Mouse (Mus musculus): Measurements from ENCODE around the gene Dusp15. TPM values are rescaled to one million over a fixed set of nuclear protein-coding genes. Genes with fewer than 3 reads are reported as not detected.

The Dusp15 gene
- polyA plus RNA-seq, 2 experiments from 2014 or later = not detected

DNA sequence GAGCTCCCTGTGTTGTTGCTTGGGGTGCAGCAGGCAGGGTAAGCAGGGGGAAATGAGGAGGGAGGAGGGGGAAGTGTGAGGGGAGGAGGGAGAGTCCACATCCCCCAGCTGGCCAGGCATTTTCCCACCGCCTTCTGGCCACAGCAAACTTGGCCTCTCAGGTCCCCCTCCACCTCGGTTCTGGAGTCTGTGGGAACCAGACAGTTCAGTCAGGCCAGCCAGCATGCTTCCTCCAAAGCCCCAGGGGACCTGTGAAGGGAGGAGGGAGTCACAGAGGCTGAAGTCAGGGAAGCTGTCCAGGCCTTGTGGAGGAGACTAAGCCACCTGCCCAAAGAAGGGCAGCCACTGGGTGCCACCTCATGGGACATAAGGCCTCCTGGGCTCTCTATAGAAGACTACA lies 21.2 kb downstream of the Dusp15 start:
- no peak for ATAC-seq

DNA sequence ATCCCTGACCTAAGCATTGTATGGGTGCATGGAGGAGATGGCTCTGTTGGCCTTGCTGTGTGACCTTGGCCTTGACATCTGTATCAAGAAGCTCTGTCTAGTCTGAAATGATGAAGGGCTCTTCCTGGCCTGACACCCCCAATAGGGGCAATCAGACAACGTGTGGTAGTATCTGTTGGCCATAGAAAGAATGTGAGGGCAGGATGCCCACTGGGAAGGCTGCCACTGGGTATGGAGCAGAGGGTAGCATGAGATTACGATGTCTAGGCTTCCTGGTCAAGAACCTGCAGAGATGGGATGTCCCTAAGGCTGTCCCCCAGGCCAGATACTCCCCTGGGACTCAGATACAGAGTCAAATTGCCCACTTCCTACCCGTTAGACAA lies 22.5 kb downstream of the Dusp15 start:
- ATAC-seq = no peak

DNA sequence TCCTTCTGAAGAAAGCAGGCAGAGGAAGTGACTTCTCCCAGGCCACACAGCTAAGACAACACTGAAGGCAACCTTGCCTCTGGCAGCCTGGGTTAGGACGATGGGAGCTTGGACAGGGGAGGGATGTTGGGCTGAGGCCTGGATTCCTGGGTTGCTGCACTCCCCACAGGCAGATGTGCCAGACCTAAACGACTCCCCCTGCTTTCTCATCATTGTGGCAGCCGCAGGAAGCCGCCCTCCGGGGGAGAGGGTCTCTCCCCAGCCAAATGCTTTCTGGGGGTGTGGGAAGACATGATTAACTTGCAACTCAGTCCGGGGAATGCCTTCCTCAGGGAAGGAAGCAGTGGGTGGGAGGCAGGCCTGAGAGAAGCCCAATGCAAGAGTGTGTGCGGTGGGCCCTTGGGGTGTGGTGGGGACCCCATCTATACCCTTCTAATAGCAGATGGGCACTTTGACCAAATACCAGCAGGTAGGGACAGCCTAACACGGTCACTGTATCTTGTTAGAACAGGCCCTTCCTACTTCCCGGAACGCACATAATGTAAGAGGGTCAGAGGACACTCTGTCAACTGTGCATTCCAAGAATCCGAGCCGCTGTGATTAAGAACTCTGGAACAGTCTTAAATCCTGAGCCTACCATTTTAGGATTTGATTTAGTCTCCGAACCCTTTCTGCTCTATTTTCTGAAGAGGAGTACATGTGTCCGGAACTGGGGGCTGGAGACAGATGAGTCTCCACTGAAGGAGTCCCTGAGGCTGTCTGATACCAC lies 23.1 kb downstream of the Dusp15 start:
- no peak for ATAC-seq

DNA sequence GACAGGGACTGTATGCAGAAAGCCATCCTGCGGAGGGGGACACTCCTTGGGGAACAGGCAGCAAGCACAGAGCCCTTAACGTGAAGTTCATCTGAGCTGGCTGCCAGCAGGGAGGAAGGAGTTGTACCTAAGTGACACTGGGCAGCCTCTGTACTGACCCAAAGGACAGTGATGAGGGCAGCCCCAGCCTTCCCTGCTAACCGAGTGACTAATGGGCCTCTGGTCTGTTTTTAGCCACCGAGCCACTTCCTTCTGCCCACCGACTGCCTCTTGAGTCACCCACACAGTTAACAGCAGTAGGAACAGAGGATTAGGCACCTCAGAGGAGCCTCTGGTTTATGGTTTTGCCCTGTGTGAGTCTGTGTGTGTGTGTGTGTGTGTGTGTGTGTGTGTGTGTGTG lies 24.1 kb downstream of the Dusp15 start:
- no peak for ATAC-seq

DNA sequence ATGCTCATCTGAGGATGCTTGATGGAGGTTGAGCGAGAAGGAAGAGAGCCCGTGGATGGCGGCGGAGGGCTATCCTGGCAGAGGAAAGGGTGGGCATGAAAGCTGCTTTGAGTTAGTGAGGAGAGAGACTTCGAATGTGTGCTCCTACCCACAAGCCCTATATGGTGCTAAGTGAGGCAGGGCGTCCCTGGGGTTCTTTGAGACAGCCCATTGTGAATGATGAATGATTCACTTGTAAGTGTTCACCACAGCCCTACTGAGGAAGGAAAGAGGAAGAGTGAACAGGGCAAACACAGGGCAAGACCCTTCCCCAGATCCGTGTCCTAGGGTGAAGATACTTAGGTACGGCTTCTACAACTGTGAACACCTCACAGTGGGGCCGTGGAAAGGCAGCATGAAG lies 24.6 kb downstream of the Dusp15 start:
- ATAC-seq = no peak

DNA sequence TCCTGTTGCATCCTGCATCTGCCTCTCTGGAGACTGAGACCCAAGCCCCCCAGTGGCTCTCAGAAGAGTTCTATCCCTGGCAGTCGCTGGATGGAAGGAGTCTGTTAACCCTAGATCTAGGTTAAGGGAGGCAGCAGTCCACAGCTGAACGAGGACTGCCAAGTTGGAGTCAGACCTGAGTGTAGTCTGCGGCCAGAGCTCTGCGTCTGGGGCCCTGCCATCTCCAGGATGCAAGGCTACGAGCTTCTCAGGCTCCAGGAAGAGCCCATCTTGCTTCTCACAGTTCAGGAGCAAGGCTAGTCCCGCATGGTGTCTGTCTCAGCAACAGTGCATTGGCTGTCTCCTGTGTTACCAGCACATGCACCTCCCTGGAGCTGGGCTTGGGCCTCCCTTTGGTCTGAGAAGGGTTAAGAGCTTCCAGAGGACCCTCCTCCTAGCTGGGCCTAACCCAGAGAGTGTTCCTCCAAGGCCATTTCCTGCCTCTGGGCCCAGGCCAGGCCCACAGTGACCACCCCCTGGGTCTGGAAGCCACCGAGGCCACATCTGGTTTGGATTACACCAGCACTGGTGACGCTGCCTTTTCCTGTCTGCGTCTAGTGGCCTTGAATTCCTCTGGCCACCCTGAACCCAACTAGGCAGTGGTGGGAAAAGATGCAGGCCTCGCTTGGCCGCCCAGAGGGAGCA lies 26.2 kb downstream of the Dusp15 start:
- no peak for ATAC-seq

DNA sequence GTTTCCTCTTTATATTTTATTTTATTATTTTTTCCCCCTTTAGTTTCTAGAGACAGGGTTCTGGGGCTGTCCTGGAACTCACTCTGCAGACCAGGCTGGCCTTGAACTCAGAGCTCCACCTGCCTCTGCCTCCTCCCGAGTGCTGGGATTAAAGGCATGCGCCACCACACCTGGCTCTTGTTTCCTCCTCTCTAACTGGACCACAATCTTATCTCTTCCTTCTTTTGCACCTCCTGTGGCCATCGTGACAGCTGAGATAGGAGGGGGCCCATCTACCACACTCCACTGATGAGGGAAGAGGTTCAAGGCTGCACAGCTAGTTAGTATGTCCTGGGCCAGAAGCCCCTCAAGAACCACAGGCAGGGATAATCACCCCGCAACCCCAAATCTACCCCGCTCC lies 27.0 kb downstream of the Dusp15 start:
- no peak for ATAC-seq

DNA sequence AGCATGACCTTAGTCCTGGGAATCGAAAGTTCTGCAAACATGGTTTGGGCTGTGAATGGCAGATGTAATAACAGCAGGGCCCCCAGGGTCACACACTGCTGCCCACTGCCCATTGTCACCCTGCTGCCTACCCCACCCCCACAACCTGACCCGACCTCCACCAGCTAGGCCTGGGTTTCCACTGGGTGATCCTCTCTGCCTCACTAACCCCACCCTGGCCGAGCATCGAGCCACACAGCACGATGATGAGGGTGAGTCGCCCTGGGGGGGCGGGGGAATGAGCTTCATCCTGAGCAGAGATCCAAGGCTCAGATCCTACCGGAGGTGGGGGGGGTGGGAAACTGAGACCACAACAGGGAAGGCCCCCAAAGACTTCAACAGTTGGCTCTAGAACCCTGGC lies 27.4 kb downstream of the Dusp15 start:
- ATAC-seq = no peak

DNA sequence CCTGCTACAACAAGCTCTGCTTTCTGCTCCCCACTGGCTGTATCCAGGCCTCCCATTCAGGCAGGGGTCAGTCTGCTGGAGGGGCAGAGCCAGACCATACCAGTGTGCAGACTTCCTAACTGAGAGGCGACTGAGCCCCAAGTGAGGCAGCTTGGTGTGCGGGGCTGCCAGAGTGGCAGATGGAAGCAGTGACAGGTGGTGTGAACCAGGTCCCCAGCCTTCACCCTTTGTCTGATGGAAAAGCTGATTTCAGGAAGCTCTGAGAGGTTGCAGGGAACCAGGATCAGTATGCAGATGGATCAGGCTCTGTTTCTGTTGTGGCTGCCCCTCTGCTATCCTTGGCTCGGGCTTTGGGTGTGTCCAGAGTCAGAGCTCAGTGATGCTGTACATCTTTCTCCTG lies 27.9 kb downstream of the Dusp15 start:
- ATAC-seq = no peak

DNA sequence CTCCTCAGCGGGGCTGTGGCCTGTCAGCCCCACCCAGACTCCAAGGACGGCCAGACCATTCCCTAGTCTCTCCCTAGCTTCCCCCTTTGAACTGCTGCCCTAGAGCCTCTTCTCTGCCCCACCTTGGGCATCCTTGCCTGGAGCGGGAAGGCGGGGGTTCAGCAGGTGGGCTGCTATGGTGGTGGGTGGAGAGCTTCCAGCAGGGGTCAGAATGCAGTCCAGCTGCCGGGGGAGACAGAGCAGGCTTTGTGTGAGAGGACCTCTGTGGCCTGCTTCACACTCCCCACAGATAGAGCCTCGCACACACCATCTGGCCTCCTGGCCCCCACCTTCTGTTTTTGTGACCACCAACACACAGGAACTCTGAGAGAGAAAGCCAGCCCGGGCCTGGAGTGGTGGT lies 29.1 kb downstream of the Dusp15 start:
- no peak for ATAC-seq

DNA sequence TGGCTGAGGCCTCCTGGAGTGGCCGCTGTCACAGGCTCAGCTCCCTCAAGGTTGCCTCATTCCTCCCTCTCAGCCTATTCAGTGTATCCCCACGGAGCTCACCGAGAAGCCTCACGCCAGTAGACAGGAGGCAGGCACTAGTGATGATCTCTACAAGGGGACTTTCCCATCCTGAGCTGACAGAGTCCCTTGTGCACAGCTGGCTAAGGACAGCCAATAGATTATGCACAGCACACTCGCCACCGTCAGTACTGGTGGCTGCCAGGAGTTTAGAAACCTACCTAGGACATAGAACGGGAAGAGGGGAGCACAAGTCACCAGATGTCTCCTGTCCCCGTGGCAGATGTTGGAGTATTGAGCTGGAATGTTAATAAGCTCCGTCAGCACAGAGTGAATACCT lies 33.8 kb downstream of the Dusp15 start:
- ATAC-seq = no peak

DNA sequence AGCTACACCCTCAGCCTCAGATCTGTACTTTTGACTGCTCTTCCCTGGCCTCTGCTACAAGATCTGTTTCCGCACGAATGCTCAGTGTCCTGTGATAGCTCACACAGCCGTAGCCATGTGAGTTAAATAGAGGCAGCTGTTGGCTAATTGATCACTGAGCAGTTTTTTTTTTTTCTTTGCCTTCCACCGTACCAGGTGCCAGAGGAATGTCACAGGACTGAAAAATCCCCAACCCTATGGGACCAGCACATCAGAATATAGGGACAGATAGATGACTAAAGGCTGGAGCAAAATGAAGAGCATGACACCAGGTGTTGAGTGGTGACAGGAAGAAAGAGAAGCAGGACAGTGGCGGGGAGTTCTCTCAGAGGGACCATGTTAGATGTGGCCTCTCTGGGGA lies 35.4 kb downstream of the Dusp15 start:
- ATAC-seq = no peak

DNA sequence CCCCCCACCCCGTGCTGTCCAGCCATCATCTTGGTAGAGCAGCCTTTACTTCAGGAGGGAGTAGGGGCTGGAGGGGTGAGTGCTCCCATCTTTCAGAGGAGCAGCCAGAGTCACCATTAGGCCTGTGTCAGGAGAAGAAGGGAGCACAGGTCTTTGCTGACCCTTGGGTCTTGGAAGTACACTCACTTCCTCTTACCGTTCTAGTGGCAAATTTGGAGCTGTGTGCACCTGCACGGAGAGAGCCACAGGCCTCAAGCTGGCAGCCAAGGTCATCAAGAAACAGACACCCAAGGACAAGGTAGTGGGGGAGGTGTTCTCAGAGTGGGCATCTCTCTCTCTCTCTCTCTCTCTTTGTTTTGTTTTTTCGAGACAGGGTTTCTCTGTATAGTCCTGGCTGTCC lies 36.0 kb downstream of the Dusp15 start:
- ATAC-seq = no peak

DNA sequence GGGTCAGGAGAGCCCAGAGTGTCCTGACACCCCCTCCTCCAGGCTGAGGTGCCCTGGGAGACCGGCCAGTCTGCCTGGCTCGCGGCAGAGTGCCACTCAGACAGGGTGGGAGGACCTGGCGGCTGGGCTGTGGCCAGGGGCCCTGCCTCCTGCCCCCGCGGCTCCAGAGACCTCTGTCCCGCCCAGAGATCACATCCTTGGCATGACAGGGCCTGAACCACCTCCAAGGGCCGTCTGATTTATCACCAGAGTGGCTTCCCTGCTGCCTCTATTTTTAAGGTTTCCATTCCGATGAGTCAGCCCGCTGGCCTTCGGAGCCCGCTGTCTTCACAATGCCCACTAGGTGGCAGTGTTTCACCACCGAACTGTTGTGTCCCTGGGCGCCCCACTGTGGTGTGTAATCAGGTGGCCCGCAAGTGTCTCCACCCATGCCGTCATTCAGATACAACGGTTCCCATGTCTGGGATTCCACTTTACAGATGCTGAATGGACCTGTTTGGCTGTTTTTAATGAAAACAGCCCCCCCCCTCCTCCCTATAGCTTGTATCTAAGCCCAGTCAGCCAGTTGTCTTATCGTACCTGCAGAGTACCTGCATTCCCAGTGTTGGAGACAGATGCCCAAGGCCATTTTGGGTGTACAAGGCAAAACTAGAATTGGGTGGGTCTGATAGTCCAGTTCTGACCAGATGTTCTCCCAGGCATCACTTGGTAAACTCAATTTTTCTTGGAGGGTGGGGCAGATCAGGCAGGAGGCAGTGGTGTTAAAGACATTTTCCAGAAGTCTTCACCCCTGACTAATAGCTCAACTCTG lies 37.0 kb downstream of the Dusp15 start:
- peak; percentile 94 for ATAC-seq

DNA sequence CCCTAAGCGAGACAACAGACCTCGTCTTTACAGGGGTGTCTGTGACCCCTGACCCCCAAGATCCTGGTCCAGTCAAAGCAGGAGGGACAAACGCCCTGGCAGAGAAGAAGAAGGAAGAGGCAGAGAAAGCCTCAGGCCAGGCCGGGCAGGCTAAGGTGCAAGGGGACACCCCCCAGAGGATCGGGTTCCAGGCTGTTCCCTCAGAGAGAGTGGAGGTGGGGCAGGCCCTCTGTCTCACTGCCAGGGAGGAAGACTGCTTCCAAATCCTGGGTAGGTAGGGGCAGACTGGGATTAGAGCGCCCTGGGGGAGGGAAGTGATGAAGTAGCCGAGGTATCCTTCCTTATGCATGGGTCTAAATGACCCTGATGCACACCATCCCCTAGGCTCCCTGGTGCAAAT lies 38.0 kb downstream of the Dusp15 start:
- ATAC-seq = no peak

DNA sequence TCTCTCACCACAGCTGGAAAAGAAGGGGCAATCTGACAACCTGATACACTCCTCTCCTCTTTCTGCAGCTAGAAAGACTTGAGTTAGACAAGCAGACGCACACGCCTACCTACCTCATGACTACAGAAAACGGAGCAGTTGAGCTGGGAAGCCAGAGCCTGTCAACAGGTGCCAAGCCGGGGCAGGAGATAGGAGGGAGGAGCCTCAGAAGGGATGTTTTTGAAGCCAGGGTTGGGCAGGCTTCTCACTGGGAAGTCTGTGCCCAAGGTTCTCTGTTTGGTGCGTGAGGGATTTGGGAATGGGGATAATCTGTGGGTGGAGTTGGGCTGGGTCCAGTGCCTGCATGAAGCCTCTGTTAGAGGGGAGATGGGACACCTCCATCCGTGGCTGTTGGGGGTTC lies 40.1 kb downstream of the Dusp15 start:
- no peak for ATAC-seq

DNA sequence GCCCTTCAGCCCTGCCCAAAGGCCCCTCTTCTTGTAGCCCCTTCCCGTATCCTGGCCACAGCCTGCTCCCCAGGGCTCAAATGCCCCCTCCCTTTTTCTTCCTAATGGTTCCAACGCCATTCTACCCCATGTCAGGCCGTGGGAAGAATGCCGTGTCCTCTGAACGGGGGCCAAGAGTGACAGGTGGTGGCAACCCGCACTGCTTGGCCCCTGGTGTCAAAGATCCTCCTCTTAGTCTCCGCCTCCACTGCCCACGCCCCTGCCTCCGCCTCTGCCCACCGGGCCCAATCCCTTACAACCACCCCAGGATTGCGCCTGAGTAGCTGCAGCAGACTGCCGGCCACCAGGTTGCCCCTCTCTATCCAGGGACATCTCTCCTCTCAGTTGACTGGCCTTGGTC lies 40.5 kb downstream of the Dusp15 start, which contains the start of gene Mylk2:
Mylk2 (plus strand) TSS at position 322 of the 400 bp plus-strand sequence.
- ATAC-seq = no peak

DNA sequence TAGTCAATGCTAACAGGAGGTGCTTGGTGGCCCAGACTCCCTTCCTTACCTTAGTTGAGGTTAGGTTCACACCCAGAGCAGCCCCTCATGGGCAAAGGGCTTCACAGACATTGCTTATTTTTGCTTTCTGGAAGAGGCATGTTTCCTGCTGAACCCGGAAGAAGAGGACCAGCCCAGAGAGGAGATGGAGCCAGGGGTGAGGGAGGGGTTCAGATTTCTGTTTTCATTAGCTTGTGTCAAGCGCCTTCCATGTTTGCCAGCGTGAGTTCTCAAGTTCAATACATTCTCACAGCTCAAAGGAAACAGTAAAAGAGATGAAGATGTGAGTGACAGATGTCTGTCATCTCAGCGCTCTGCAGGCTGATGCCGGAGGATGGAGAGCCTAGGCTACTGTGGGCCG lies 41.6 kb downstream of the Dusp15 start:
- ATAC-seq = no peak

DNA sequence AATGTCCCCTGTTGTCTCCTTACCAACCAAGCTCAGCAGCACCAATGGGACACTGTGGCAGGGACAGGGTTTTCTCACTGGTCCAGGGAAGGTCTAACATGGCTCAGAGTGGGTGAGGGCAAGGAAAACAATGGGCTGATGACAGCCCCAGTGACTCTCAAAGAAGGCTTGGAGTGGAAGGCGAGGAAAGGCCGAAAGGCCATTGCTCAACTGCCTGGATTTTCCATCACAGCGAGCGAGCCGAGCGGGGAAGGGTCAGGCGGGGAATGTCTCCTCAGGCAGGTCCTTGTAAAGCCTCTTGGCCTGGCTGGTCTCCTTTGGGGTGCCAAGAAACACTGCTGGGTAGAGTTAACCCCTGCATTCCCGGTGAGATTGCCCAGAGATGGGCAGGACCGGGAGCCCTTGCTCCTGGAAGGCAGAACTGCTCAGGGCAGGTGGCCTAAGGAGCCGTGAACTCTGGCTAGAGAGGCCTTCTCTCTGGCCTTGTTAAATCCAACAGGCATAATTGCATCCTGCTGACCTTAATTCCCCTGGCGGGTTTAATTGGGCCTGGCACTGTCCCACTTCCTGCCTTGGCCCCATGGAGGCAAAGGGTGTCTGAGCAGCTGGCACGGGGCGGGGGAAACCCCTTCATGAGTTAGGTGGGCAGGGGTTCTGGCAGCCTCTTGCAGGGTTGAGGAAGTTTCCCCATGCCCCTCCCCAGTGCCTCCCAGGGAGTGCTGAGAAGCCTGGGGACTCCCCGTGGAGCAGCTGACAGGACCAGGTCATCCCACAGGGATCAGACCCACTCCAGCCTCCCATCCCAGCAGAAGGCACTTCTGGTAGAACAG lies 44.2 kb downstream of the Dusp15 start:
- no peak for ATAC-seq

DNA sequence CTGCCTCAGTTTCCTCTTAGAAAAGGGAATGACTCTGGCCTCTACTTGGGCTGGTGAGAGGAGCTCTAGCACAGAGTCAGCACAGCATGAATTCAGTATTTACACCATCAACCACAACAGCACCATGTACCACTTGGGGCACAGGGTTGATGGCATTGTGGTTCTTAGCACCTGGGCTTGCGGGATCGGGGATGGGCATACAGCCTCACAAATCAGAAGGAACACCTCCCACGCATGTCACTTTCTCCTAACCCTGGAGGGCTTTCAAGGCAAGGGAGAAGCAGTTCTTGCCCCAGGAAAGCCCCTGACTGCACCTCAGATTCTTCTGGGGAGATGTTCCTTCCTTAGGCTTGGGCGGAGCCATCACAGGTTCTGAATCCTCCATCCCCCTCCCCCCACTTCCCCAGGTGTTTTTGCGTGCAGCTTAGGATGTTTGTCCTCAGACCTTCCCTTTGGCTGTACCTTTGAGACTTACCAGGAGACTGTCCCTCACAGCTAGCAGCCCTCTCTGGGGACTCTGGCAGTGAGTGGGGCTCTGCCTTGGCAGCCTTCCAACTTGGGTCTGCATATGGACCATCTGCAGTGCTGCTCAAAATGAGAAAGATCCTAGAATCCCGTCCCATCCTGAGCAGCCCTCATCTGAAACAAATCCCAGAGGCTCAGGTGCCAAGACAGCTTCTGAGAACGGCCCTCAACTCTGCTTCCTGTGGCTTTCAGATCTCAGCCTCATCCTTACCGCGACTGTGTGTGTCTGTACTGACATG lies 45.0 kb downstream of the Dusp15 start:
- peak; percentile 33 for ATAC-seq

DNA sequence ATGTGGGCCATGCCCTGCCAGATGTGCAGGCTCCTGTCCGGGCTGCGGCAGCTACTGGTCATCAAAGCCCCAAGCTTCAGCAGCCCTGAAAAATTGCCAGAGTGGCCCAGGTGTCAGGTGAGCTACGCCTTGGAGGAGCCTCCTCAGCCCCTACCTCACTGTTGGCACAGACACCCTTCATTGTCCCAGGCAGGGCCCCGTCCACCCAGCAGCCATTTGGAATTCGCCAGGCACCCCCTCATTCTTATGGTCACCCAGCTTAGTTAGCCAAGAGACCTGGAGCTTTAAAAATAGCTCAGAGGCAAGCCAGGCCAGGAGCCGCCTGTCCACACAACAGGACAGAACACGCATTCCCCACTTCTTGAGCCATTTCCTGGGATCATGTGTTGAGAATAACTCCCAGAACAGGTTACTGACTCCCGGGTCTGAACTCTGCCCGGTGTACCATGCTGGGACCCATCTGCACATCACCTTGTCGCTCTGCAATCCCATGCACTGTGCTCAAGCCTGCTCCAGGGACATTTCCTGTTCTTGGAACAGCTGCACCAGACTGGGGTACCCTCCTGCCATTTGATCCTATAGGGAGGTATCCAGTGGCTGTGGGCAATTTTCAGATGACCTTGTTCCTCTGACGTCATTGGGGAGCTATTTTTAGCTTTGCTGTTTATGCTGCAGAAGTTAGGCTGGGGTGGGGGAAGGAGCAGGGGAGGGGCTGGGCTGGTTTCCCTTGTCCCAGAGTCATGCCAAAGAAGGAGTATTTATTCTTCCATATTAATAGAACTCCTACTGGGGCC lies 46.3 kb downstream of the Dusp15 start:
- no peak for ATAC-seq
